Mouse (Mus musculus): ENCODE measurements around the gene Abat. TPM values are rescaled to one million over a fixed set of nuclear protein-coding genes. Genes with fewer than 3 reads are reported as not detected.

Gene Abat
- polyA plus RNA-seq, 1 experiment: 5.1 TPM

DNA sequence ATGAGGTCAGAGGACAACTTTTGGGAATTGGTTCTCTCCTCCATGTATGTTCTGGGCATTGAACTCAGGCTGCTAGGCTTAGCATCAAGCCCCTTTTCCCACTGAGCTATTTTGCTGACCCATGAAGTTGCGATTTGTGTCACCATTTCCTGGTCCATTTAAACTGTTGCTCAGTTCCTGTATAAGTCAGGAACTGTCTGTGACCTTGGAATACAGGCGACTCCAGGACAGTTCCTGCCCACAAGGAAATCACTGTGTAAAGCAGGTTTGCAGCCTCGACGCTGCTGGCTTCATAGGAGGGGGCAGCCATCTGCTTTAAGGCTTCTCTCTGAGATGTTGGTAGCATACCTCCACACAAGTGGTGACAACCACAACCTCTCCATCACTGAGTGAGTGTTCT, 8.1 kb downstream of the Abat start:
- Histone ChIP-seq H3K4me1 (ENCODE audit: control insufficient read depth, insufficient read depth, insufficient read length) (no peaks in the 10 kb centered on the region), H3K27ac (ENCODE audit: insufficient read depth, low read length) (no peak overlapping the region), H3K27me3 (ENCODE audit: control insufficient read depth, insufficient read depth, low read length) (no peaks in the 10 kb centered on the region), H3K36me3 (ENCODE audit: control insufficient read depth, insufficient read depth, low read length) (no peaks in the 10 kb centered on the region), H3K4me3 (ENCODE audit: extremely low read depth, insufficient read depth, insufficient read length) (no peak overlapping the region)
- 40% methylated on average over 4 of the region's 4 CpGs for WGBS
- TF ChIP-seq POLR2A (IDR thresholded peaks at IDR 0.05; ENCODE audit: low read depth, low read length) (no peak), CTCF (IDR thresholded peaks at IDR 0.05; ENCODE audit: extremely low read depth, insufficient read depth, insufficient read length, insufficient replicate concordance) (no peak)
- DNase-seq (ENCODE audit: low read depth in 1 of 2, low spot score in 2 of 2): no peak

DNA sequence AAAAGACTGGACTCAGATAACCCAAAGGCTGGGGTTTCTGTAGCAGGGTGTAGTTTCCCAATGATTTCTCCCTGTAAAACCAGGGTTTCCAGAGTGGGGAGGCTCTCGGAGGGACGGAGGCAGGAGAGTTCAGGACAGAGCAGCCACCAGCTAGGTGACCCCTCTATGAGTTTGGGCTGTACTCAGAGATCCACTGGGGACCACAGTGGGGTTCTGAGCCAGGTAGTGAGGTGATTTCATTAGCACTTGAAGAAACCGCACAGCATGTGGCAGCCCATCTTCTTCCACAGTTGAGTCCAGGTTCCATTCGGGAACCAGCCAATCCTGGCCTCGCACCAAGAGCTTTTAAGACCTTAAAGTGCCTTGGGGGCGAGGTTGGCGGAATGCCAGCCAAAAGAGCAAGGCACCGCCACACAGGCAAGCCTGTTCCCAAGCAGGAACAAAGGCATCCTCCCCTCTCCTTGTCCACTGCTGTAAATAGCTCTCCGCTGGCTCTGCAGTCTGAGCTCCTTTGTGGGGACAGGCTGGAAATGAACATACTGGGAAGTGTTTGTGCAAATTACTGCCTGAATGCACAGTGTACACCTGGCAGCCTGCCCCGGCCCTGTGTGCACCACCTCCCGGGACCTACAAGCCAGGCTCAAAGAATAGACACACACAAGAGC, 10.4 kb downstream of the Abat start:
- DNase-seq (ENCODE audit: low read depth in 1 of 2, low spot score in 2 of 2): no peak

DNA sequence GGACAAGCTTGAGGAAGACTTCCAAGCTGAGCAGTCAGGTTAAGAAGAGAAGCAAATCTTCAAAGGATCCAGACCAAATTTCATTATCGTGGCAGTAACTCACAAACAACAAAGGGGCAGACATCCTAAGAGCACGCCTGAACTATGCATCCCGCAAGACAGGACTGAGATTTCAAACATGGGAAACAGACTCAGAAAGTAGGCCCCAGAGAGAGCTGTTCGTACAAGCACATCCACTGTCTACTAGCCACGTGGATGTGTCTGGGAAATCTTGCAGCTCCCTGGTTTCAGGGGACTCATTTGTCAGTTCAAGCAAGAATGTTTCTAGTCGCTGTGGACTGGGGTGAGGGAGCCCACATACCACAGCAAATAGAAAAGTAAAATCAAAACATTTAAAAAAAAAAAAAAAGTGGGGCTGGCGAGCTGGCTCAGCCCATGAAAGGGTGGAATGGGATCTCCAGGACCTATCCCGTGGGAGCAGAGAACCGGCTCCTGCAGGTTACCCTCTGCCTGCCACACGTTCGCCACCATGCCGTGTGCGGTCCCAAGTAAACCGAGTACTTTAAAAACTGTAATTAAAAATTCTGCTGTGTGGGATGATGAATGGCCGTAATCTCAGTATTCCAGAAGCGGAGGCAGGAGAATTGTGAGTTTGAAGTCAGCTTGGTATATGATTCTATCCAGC, 11.1 kb downstream of the Abat start:
- TF ChIP-seq POLR2A (IDR thresholded peaks at IDR 0.05; ENCODE audit: low read depth, low read length) (no peak), CTCF (IDR thresholded peaks at IDR 0.05; ENCODE audit: extremely low read depth, insufficient read depth, insufficient read length, insufficient replicate concordance) (no peak)
- H3K27ac ChIP-seq (ENCODE audit: insufficient read depth, low read length): no peak overlapping the region
- no peak overlapping the region for H3K4me3 ChIP-seq (ENCODE audit: extremely low read depth, insufficient read depth, insufficient read length)
- 86% methylated on average over 16 of the region's 16 CpGs for WGBS
- H3K36me3 ChIP-seq (ENCODE audit: control insufficient read depth, insufficient read depth, low read length): no peaks in the 10 kb centered on the region
- DNase-seq (ENCODE audit: low read depth in 1 of 2, low spot score in 2 of 2): no peak
- no peaks in the 10 kb centered on the region for H3K27me3 ChIP-seq (ENCODE audit: control insufficient read depth, insufficient read depth, low read length)
- H3K4me1 ChIP-seq (ENCODE audit: control insufficient read depth, insufficient read depth, insufficient read length): no peaks in the 10 kb centered on the region

More for the DNA sequence above, 10.4 kb downstream of the Abat start:
- Histone ChIP-seq H3K36me3 (ENCODE audit: control insufficient read depth, insufficient read depth, low read length) (no peaks in the 10 kb centered on the region), H3K4me1 (ENCODE audit: control insufficient read depth, insufficient read depth, insufficient read length) (no peaks in the 10 kb centered on the region), H3K27me3 (ENCODE audit: control insufficient read depth, insufficient read depth, low read length) (no peaks in the 10 kb centered on the region), H3K4me3 (ENCODE audit: extremely low read depth, insufficient read depth, insufficient read length) (no peak overlapping the region), H3K27ac (ENCODE audit: insufficient read depth, low read length) (no peak overlapping the region)
- WGBS: 59% methylated on average over 11 of the region's 11 CpGs
- no peak for TF ChIP-seq POLR2A (IDR thresholded peaks at IDR 0.05; ENCODE audit: low read depth, low read length)

DNA sequence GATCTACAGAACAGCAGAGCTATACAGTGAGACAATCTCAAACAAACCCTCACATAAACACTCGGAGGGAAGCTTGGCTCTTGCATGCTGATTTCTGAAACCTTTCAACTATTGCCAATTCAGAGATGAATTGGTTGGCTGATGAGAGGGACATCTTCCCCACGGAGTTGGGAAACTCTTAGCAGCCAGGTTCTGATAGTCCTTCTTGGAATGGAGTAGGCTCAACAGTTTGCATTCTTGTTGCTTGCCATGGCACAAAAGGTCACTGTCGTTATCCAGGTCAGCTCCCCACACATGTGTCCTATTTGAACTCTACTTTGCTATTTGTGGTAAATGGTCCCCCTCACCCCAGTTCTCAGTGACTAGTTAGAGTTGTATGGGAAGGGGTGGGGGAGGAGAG, 12.1 kb downstream of the Abat start:
- H3K36me3 ChIP-seq (ENCODE audit: control insufficient read depth, insufficient read depth, low read length): no peaks in the 10 kb centered on the region
- no peak overlapping the region for H3K27ac ChIP-seq (ENCODE audit: insufficient read depth, low read length)
- H3K4me3 ChIP-seq (ENCODE audit: extremely low read depth, insufficient read depth, insufficient read length): no peak overlapping the region
- no peaks in the 10 kb centered on the region for H3K27me3 ChIP-seq (ENCODE audit: control insufficient read depth, insufficient read depth, low read length)
- no peaks in the 10 kb centered on the region for H3K4me1 ChIP-seq (ENCODE audit: control insufficient read depth, insufficient read depth, insufficient read length)
- no peak for DNase-seq (ENCODE audit: low read depth in 1 of 2, low spot score in 2 of 2)
- TF ChIP-seq CTCF (IDR thresholded peaks at IDR 0.05; ENCODE audit: extremely low read depth, insufficient read depth, insufficient read length, insufficient replicate concordance) (no peak), POLR2A (IDR thresholded peaks at IDR 0.05; ENCODE audit: low read depth, low read length) (no peak)
- WGBS: 77% methylated on average over 3 of the region's 3 CpGs

DNA sequence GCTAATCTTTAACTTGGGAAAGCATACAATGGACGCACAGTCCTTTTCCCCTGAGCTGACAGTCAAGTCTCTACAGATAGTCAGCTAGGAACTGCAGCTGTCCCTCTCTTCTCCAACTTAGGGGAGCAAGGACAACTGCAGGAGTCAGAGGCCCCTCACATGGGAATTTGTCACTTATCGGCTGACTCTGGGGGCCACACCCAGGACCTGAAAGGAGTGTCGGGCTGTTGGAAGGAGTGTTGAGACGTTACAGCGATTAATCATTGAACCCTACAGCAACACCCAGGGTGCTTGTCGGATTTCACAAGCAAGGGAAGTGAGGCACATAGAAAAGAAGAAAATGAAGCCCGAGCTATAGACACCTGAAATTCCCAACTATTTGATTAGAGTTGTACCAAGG, 12.6 kb downstream of the Abat start:
- Histone ChIP-seq H3K27ac (ENCODE audit: insufficient read depth, low read length) (no peak overlapping the region), H3K36me3 (ENCODE audit: control insufficient read depth, insufficient read depth, low read length) (no peaks in the 10 kb centered on the region), H3K4me1 (ENCODE audit: control insufficient read depth, insufficient read depth, insufficient read length) (no peaks in the 10 kb centered on the region), H3K4me3 (ENCODE audit: extremely low read depth, insufficient read depth, insufficient read length) (no peak overlapping the region), H3K27me3 (ENCODE audit: control insufficient read depth, insufficient read depth, low read length) (no peaks in the 10 kb centered on the region)
- WGBS: 79% methylated on average over 7 of the region's 7 CpGs
- no peak for DNase-seq (ENCODE audit: low read depth in 1 of 2, low spot score in 2 of 2)
- no peak for TF ChIP-seq CTCF (IDR thresholded peaks at IDR 0.05; ENCODE audit: extremely low read depth, insufficient read depth, insufficient read length, insufficient replicate concordance)
- TF ChIP-seq POLR2A (IDR thresholded peaks at IDR 0.05; ENCODE audit: low read depth, low read length): no peak

DNA sequence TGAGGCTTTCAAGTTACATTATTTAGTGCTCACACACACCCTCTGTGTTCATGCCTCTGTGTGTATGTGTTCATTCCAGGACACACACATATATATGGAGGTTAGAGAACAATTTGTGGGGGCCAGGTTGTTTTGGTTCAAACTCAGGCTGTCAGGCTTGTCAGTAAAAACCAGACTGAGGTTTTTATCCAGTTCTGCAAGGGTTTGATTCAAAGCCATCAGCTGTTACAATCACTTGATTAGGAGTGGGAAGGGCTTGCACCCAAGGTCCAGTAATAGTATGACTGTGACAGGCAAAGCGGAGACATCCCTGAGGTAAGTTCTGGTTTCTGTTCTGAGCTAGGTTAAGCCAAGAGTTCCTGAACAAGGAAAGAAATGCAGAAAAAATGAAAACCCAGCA, 16.2 kb downstream of the Abat start:
- no peak for DNase-seq (ENCODE audit: low read depth in 1 of 2, low spot score in 2 of 2)
- no peak for TF ChIP-seq POLR2A (IDR thresholded peaks at IDR 0.05; ENCODE audit: low read depth, low read length)
- TF ChIP-seq CTCF (IDR thresholded peaks at IDR 0.05; ENCODE audit: extremely low read depth, insufficient read depth, insufficient read length, insufficient replicate concordance): no peak
- no peaks in the 10 kb centered on the region for H3K4me1 ChIP-seq (ENCODE audit: control insufficient read depth, insufficient read depth, insufficient read length)
- 89% methylated on average over 1 of the region's 1 CpGs for WGBS
- H3K4me3 ChIP-seq (ENCODE audit: extremely low read depth, insufficient read depth, insufficient read length): no peak overlapping the region
- no peaks in the 10 kb centered on the region for H3K36me3 ChIP-seq (ENCODE audit: control insufficient read depth, insufficient read depth, low read length)
- no peaks in the 10 kb centered on the region for H3K27me3 ChIP-seq (ENCODE audit: control insufficient read depth, insufficient read depth, low read length)
- H3K27ac ChIP-seq (ENCODE audit: insufficient read depth, low read length): no peak overlapping the region

DNA sequence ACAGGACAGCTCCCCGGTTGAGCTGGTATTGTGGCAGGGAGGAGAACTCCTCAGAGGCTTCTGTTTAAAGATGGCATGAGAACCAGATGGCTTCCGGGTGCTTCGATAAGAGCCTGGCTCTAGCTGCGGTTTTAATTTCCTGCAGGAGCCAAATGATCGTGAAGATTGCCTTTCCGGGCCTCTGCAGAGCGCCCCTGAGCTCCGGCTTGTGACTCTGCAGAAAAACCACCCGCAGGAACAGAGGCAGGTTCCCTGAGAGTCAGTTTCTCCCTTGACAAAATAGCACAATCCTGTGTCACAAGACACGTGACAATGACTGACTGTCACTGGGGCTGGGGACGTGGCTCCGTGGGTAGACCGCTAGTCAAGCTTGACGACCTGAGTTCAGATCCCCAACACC, 16.8 kb downstream of the Abat start:
- Histone ChIP-seq H3K4me3 (ENCODE audit: extremely low read depth, insufficient read depth, insufficient read length) (no peak overlapping the region), H3K36me3 (ENCODE audit: control insufficient read depth, insufficient read depth, low read length) (no peaks in the 10 kb centered on the region), H3K27ac (ENCODE audit: insufficient read depth, low read length) (no peak overlapping the region), H3K4me1 (ENCODE audit: control insufficient read depth, insufficient read depth, insufficient read length) (no peaks in the 10 kb centered on the region), H3K27me3 (ENCODE audit: control insufficient read depth, insufficient read depth, low read length) (no peaks in the 10 kb centered on the region)
- DNase-seq (ENCODE audit: low read depth in 1 of 2, low spot score in 2 of 2): no peak
- WGBS: 76% methylated on average over 14 of the region's 14 CpGs
- TF ChIP-seq CTCF (IDR thresholded peaks at IDR 0.05; ENCODE audit: extremely low read depth, insufficient read depth, insufficient read length, insufficient replicate concordance): no peak
- no peak for TF ChIP-seq POLR2A (IDR thresholded peaks at IDR 0.05; ENCODE audit: low read depth, low read length)

All from spleen, adult 2 months (tissue).